Mouse (Mus musculus) liver, adult 2 months (tissue): ENCODE data around the gene Hmox2. TPM values are rescaled to one million over a fixed set of nuclear protein-coding genes. Genes with fewer than 3 reads are reported as not detected.
"Not testable (repeated sequence)": the region's sequence is repeated elsewhere in the genome, so short reads cannot be mapped to it uniquely, and the experiment has no call there.

Experiments used
- DNase-seq: peaks from one replicate; pipeline ENCODE4 v3.0.0-alpha.2; 2011; ENCODE audit warnings: low read depth, low spot score; ENCODE audit errors: extremely low read depth
- H3K27ac ChIP-seq: fragments of 200-500 bp; replicated peaks from 2 replicates; pipeline ENCODE4 v1.5.1; 2012; ENCODE audit warnings: low read depth, mild to moderate bottlenecking, control low read depth, inconsistent platforms, low read length; ENCODE audit not compliant: insufficient read depth
- H3K27me3 ChIP-seq: fragments of 200-500 bp; 2 replicates; pipeline ENCODE4 v1.6.1; 2012; ENCODE audit warnings: mild to moderate bottlenecking, moderate library complexity, low read length, inconsistent platforms; ENCODE audit not compliant: control insufficient read depth, insufficient read depth
- H3K36me3 ChIP-seq: fragments of 200-500 bp; 2 replicates; pipeline ENCODE4 v1.6.1; 2012; ENCODE audit warnings: low read length, inconsistent platforms; ENCODE audit not compliant: control insufficient read depth, insufficient read depth
- H3K4me1 ChIP-seq: fragments of 200-500 bp; 2 replicates; pipeline ENCODE4 v1.6.1; 2011; ENCODE audit warnings: low read length; ENCODE audit not compliant: control insufficient read depth, insufficient read depth
- H3K4me3 ChIP-seq: fragments of 200-500 bp; 2 replicates; pipeline ENCODE4 v1.5.1; 2011; ENCODE audit warnings: low read depth, mild to moderate bottlenecking, control low read depth, low read length, moderate library complexity; ENCODE audit not compliant: insufficient read depth
- H3K79me2 ChIP-seq: fragments of 200-500 bp; 2 replicates; pipeline ENCODE4 v1.6.1; 2012; ENCODE audit warnings: inconsistent platforms, mild to moderate bottlenecking, low read length, moderate library complexity; ENCODE audit not compliant: control insufficient read depth, insufficient read depth
- H3K9ac ChIP-seq: fragments of 200-500 bp; 2 replicates; pipeline ENCODE4 v1.6.1; 2012; ENCODE audit warnings: low read depth, mild to moderate bottlenecking, control low read depth, inconsistent platforms, low read length
- CTCF ChIP-seq: fragments of 200-500 bp; IDR thresholded peaks from 2 replicates; pipeline ENCODE4 v1.5.1; 2011; ENCODE audit warnings: low read depth, low read length, control low read depth
- POLR2A ChIP-seq: fragments of 200-500 bp; IDR thresholded peaks from 2 replicates; pipeline ENCODE4 v1.6.1; 2011; ENCODE audit warnings: low read length, control low read depth; ENCODE audit not compliant: insufficient read depth; ENCODE audit errors: extremely low read depth
- WGBS: fragments of 180-500 bp; shearing (Covaris S2); methylation state at CpG from one replicate; pipeline ENCODE4 v1.1.7; 2018; 5-methylcytosine and 5-hydroxymethylcytosine counted together
- polyA plus RNA-seq: library from polyadenylated mRNA; depleted of rRNA; stranded (reverse); fragments of >200 nt; gene quantifications from 2 replicates; pipeline ENCODE4 v1.2.3, GENCODE M21; 2012; rRNA removed
- total RNA-seq: library from RNA; depleted of rRNA; stranded (reverse); fragments of >200 nt; gene quantifications from 2 replicates; pipeline ENCODE4 v1.2.3, GENCODE M21; 2014; rRNA removed

Gene Hmox2
- total RNA-seq (40.7 and 52.9 TPM in 2 replicates), polyA plus RNA-seq (25.4 and 28.3 TPM in 2 replicates)

DNA sequence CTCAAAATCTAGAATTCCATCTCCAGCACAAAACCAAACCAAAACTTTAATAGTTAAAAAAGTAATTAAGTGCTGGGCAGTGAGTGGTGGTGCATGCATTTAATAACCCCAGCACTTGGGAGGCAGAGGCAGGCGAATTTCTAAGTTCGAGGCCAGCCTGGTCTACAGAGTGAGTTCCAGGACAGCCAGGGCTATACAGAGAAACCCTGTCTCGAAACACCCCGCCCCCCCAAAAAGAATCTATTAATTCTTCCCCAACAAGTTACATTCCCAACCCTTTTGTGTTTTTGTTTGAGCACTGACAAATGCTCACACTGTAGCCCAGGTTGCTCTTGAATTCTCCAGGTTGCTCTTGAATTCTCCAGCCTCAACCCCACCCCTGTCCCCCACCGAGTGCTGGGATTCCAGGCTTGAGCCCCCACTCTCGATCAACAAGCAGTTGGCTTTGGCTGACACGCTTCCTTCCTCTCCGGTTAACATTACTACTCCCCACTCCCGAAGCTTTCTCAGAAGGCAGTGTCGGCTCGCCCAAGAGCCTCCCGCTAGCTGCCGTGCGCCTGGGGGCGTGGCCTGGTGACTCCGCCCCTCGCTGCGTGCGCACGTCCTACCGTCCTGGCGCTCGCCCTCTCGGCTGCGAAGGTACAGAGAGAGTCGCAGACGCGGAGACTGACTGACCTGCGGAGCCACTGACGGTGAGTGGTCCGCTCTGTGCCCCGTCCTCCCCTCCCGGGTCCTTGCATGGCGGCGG lies at the start of gene Hmox2:
TSS of gene Hmox2 (plus strand) at position 582 of the 748 bp plus-strand sequence.
- Histone ChIP-seq H3K27me3 (no peaks in the 10 kb centered on the region), H3K4me1 (peaks cover 9% of the 10 kb centered on the region), H3K79me2 (peaks cover 20% of the 10 kb centered on the region; the same call in 1 of the 2 replicates), H3K4me3 (peak within 1 kb of the TSS; percentile 64), H3K36me3 (no peaks in the 10 kb centered on the region), H3K9ac (peak within 1 kb of the TSS; percentile 84), H3K27ac (peak within 1 kb of the TSS; percentile 84)
- whole genome bisulfite sequencing: 7% methylated on average over 35 of the region's 35 CpGs
- TF ChIP-seq POLR2A: peak; percentile 98
- TF ChIP-seq CTCF: no peak
- DNase-seq: peak; percentile 78

DNA sequence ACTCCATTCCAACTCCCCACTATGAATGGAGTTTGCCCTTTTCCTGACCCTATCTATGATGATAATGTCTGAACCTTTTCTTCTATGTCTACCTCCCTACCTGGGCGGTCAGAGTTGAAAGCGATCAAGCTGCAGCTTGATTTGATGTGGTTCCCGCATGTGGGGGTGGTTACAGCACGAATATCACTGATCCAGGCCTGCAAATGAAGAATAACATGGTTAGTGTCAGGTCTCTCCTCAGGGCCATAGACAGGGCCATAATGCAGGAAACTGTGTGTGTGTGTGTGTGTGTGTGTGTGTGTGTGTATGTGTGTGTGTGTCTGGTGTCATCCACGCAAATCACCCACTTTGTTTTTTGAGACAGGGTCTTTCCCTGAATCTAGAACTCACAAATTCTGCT lies 49.3 kb upstream of the Hmox2 start:
- Histone ChIP-seq H3K4me3 (no peak overlapping the region), H3K79me2 (peaks cover 7% of the 10 kb centered on the region; the same call in 1 of the 2 replicates), H3K36me3 (peaks cover 10% of the 10 kb centered on the region; the same call in 1 of the 2 replicates), H3K27ac (no peak overlapping the region), H3K27me3 (no peaks in the 10 kb centered on the region), H3K9ac (no peak overlapping the region), H3K4me1 (peaks cover 4% of the 10 kb centered on the region; the same call in 1 of the 2 replicates)
- TF ChIP-seq POLR2A (no peak), CTCF (no peak)
- no peak for DNase-seq
- WGBS: 93% methylated on average over 5 of the region's 5 CpGs

DNA sequence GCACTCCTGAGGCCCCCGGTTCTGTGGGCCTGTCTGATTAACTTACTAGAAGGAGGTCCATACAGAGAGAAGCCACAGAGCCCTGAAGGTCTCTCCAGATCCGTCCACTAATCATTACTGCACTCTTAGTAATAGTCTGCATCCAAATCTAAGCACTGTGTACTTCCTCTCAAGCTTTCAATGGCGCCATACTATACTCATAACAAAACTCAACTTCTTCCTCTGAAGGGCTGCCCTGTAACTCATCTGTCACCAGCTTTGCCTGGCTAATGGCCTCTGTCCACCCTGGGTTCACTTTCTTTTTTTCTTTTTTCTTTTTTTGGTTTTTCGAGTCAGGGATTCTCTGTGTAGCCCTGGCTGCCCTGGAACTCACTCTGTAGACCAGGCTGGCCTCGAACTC lies 48.1 kb upstream of the Hmox2 start:
- peaks cover 7% of the 10 kb centered on the region; the same call in 1 of the 2 replicates for H3K79me2 ChIP-seq
- H3K27me3 ChIP-seq: no peaks in the 10 kb centered on the region
- WGBS: 79% methylated on average over 5 of the region's 5 CpGs
- TF ChIP-seq CTCF (no peak), POLR2A (no peak)
- H3K4me1 ChIP-seq: peaks cover 6% of the 10 kb centered on the region; the same call in 1 of the 2 replicates
- H3K36me3 ChIP-seq: peaks cover 8% of the 10 kb centered on the region; the same call in 1 of the 2 replicates
- DNase-seq: no peak
- no peak overlapping the region for H3K9ac ChIP-seq
- no peak overlapping the region for H3K4me3 ChIP-seq
- 0 out of 2 replicates have a peak overlapping the region, but pooled peaks have one; percentile 12 for H3K27ac ChIP-seq

DNA sequence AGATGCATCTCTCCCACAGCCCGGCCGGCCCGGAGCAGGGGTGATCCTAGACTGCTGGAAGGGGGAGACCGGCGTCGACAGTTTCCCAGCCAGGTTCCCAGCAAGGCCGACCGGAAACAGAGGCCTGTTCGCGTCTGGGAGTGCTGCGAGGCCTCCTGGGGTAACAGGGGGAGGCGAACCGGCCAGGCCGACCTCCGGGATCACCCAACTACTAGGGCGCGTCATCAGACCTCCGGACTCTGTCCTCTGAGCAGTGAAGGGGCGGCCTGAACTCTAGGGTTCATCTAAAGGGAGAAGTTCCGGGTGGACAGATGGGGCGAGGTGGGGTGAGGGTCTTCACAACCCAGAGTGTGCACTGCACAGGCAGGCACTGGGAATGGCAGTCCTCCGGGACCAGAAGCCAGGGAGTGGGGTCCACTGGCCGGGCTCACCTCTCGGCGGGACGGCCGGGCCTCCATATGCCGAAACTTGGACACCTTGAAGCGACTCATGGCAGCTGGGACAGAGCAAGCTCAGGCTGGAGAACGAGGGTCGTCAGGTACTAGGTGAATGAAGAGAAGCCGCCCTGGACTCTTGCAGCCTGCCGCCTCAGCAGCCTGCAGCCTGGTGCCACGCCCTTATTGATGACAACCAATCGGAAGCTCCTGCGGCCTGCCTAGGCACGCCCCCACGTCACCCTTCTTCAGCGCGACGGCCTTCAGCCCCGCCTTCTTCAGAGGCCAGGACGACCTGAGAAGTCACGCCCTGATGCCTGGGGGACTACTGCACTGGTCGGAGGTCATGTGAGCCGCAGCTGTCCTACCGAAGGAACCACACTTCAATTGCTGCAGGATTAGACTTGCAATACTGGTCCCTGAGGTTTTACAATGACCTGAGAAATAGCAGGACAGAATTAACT lies 46.8 kb upstream of the Hmox2 start, which contains the start of gene Coro7:
TSS of gene Coro7 (minus strand) at position 657 of the 898 bp plus-strand sequence.
- WGBS: 2% methylated on average over 47 of the region's 47 CpGs
- peaks cover 6% of the 10 kb centered on the region; the same call in 1 of the 2 replicates for H3K36me3 ChIP-seq
- H3K27ac ChIP-seq: peak within 1 kb of the TSS; percentile 54
- H3K27me3 ChIP-seq: no peaks in the 10 kb centered on the region
- peak; percentile 90 for DNase-seq
- TF ChIP-seq CTCF: no peak
- peak; percentile 71; the same call in 1 of the 2 replicates for TF ChIP-seq POLR2A
- peaks cover 6% of the 10 kb centered on the region; the same call in 1 of the 2 replicates for H3K4me1 ChIP-seq
- peak within 1 kb of the TSS; percentile 73 for H3K9ac ChIP-seq
- H3K4me3 ChIP-seq: peak within 1 kb of the TSS; percentile 79
- H3K79me2 ChIP-seq: peaks cover 12% of the 10 kb centered on the region; the same call in 1 of the 2 replicates

DNA sequence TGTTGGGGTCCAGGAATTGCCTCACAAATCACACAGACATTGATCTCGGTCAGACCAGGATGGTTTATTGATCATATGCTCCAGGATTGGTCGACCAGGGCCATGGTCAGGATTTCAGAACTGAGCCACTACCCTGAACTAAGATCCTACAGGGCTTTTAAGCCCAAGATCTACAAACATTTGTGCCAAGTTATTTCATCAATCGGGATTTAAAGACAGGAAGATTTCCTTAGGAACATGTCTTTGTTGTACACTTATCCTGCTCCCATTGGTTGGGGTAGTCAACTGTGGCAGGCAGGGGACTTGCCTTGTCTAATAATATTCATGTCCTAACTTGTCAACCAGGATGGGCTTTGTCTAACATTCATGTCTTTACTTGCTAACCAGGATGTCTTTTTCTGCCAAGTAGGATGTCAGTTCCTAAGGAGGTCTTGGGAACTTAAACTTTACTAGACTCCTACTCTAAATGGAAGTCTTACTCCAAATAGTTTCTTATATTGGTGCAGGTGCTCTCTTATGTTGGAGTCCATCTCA lies 45.2 kb upstream of the Hmox2 start:
- Histone ChIP-seq H3K4me1 (peaks cover 14% of the 10 kb centered on the region), H3K79me2 (peaks cover 18% of the 10 kb centered on the region; the same call in 1 of the 2 replicates)
- H3K27ac ChIP-seq, H3K4me3 ChIP-seq, H3K27me3 ChIP-seq, H3K36me3 ChIP-seq, H3K9ac ChIP-seq, DNase-seq: not testable (repeated sequence)
- 41% methylated on average over 3 of the region's 3 CpGs for WGBS
